Mouse (Mus musculus) R1 (cell line): Measurements from ENCODE around the gene Hecw1.

Source experiments
- DNase-seq: peaks from one replicate; pipeline ENCODE4 v3.0.0-alpha.2; 2018; ENCODE audit warnings: low read depth, low spot score

The Hecw1 gene

DNA sequence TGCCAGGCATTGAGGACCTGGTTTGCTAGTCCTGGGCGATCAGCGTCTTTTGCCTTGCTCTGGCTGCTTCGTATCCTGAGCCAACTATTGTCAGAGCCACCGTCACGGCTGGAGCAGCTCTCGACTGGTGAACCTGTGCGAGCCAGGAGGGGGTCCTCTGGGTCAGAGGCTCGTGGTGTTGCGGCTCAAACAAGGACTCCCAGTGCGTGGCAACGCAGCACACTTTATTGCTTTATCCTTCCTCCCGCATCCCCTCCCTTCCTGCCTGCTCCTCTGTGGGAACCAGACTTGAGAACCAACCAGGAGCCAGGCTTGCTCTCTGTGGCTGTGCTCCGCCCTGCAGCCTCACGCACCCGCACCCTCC lies at the start of gene Hecw1:
Hecw1 (minus strand) TSS at position 323 of the 364 bp plus-strand sequence.
- DNase-seq = peak; percentile 31

DNA sequence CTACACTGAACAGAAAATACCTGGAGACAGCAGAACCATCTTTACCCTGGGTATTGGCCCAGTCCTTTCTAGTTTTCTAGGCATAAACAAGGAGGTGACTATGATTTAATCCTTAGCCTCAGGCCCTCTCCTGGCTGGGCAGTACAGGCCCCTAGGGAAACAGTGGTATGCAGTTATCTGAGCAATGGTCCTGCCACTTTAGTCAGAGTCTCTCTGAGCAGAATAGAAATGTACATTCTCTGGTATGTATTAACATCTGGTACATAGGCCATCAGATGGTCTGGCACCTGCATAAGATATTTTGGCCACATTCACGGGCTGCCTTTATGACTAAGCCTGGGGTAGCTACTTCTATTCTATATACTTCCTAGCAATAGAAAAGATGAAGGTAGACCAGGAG lies 38.3 kb upstream of the Hecw1 start:
- DNase-seq = no peak

DNA sequence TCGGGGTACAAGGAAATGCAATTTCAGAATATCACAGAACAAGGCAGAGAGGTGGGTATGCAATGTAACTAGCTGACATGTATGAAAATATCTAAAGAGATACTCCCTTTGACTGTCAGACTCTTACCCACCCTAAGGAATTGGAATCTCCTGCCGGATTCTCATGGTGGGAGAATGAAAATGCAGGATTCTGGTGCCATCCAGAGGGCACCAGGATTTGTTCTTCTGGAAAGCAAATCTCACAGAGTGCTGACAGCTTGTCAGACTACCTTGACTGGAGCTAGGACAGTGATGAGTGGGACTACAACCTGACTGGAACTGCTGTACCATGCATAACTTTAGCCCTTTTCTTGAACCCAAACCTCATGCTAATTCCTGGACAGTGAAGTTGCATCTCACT lies 29.6 kb upstream of the Hecw1 start:
- no peak for DNase-seq

DNA sequence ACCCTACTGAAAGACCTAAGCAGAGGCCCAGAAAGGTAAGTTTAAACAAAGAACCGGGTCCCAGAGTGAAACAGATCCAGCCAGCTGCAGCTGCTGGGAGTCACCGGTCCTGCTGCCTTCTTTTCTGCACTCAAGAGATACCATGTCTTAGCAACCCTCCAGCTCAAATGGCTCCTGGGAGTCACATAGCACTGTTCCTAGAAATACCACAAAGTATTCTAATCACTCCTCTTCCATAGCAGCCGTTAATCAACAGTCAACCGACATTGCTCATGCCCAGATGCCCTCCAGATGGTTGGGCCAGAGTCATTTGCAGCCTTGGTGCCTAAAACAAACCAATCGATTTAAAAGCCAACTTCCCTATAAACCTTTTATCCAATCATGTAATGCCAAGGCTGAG lies 19.8 kb upstream of the Hecw1 start:
- no peak for DNase-seq

DNA sequence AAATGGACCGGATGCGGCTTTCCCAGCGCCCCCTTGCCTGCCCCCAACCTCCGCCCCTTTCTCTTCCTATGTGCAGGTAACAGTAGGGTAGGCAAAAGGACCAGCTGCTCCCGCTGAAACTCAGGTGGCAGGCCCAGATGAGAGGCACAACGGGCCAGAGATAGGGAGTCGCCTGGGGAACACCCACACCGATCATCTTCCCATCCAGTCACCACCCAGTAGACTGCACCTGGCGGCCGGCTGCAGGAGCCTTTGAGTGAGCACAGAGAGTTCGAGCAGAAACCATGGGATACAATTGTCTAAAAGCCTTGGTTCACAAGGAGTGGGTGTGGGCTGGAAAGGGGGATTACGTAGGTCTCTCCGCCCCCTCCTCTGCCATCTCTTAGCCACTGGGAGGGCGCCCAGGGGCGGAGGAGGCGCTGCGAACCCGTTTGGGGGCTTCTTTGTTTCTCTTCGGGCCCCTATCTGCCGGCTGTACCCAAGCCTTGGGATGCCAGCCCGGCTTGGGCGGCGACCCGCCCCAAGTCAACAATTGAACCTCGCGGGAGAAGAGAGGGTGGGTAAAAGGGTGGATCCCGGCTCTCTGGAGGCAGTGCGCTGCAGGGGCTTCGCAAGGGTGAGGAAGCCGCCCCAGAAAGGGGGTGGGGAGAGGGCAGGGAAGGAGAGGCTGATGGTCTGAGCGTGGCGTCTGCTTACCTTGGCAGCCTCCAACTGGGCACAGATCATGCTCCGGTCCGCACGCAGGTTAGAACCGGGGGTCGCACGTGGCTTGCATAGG lies 711 bp downstream of the Hecw1 start:
- DNase-seq = peak; percentile 88

DNA sequence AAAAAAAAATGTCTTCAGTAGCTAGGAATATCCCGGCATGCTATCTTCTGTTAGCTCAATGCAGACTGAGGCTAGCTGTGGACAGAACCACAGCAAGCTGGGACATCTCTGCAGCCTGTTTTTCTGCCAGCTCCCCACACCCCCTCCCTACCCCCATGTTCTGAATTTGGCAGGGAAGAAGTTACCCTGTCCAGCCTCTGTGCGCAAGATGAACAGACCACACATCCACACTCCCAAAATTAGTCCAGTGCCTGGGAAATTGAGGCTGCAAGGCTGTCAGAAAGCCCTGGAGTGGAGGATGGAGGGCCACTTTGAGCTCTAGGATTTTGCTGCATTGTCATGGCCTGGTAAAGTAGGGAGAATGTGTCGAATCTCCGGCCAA lies 1.3 kb downstream of the Hecw1 start:
- DNase-seq = no peak

DNA sequence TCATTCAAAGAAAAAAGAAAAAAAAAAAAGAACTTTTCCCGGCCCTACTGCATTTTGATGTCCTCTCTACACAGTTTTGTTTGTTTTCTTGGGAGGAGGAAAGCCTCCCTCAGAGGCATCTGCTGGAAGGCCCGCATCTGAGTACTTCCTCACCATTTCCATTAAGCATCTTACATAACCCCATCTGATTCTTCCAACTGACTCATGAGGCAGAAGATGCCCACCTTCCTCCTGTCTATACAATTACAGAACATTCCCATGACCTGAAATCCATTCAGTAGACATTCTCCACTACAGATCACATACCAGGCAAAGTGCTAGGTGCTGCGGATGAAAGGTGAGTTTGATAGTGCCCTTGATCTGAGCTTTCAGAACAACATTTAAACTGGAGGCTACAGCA lies 3.4 kb downstream of the Hecw1 start:
- DNase-seq = no peak

DNA sequence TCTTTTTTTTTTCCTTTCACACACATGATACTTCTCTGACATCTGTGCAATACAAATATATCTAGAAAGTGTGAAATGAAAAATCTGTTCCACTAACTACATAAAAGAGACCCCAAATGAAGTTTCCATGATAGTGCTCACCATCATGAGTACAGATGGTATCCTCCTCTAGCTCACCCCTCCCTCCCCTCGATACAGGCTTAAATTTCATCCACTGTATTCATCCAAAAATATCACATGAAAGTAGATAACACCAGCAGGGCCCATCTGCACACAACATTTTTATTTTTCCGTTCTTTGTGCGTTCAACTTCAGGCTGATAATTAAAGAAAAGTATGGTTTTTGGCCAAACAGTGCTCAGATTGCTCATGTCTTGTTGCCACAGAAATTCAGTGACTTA lies 5.5 kb downstream of the Hecw1 start:
- DNase-seq = no peak

DNA sequence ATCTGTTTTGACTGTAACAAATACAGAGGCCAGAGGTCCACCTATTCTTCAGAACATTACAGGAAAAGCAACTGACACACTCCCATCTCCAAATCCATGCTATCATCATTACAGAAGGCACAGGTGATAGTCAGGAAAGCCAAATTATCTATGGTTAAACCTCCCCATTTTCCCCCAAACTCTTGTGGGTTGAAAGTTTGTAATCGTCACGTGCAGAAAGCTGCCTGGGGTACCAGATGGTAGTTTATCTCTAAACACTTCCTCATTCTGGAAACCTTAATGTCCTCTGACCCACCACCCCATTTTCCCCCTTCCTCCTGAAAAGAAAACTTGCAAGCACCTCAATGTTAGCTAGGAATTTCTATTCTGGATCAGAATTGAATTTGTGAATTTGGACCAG lies 7.9 kb downstream of the Hecw1 start:
- DNase-seq = no peak

DNA sequence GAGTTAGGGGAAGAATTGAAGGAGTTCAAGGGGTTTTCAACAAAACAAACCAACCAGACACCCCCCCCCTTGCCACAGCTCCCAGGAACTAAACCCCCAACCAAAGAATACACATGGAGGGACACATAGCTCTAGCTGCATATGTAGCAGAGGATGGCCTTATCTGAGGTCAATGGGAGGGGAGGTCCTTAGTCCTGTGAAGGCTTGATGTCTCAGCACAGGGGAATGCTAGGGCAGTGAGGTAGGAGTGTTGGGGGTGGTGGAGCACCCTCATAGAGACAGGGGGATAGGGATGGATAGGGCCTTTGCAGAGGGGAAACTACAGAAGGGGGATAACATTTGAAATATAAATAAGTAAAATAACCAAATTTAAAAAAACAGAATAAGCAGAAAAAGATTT lies 9.1 kb downstream of the Hecw1 start:
- no peak for DNase-seq

DNA sequence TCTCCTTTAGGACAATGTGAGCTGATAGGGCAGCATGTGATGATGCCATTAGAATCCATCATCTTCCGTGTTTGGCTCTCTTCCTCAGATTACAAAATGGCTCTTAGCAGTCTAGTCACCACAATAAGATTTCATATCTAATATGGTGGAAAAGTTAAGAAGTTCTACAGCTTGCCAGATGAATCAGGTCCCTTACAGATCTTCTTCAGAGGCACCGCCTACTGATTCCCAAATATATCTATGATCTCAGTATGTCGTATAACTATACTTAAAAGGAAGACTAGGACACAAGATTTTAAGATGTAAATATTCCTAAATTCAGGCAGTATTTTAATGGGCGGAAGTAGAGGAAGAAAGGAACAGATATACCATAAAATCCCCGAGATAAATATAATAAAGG lies 16.3 kb downstream of the Hecw1 start:
- DNase-seq = no peak

DNA sequence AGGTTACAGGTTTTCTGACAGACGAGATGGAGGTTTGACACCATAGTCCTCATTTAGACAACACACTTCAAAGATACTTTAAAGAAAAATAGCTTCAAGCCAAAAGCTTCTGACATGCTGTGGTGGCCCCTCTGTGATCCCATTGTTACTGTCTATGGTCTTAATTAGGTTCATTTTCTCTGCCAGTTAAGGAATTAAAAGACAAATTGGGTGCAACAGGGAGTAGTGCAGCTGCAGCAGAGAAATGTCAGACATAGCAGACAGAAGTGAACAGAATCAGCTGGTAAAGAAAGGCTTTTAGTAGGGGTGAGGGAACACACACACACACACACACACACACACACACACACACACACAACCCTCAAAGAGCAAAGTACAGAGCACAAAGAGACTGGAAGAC lies 22.8 kb downstream of the Hecw1 start:
- DNase-seq = no peak

DNA sequence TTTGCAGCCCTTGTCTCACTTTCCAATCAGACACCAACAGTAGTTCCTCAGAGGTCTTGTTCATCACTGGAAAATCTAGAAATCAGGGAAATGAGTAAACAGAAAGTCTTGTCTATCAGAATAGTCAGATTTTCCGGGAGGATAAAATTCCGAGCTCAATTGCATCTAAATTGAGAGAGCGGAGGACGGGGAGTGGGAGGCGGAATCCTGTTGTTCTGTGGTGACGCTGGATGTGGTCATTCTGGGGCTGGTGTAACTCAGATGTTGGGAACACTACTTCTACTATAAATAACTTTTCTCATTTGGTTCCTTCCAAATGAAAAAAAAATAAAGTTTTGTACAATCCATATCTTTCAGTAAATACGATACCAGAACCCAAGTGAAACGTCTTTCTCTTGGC lies 24.2 kb downstream of the Hecw1 start:
- no peak for DNase-seq

DNA sequence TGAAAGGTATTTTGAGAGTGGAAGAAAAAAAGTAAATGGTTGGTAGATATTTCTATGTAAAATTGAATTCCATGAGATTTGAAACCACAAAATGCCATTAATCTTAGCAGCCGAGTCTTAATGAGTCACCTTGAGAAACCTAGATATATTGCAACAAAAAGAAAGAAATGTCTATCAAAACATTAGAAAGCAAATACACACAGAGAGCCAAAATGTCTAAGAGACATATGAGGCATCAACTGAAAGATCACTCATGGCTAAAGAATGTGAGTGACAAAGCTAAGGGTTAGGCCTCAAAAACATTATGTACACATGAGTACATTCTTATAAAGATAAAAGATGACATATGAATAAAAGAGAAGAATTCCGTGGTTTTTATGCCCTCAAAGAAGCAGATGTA lies 26.1 kb downstream of the Hecw1 start:
- DNase-seq = no peak

DNA sequence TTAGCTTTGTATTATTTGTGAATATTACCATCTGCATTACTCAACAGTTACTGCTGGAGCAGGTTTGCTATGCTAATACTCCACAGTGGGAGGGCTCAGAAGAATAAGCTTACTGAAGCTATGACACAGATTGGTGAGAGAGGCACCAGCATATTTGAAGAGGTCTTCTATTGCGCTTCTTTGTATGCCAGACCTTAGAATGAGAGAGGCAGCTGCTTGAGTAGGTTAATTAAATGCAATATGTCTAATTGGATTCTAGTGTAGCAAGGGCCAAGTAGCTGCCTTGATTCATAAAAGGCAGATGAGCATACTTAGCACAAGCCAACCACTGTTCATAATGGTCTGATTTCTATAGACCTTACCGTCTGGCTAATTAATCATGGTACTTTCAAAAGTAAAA lies 35.2 kb downstream of the Hecw1 start:
- DNase-seq = no peak

DNA sequence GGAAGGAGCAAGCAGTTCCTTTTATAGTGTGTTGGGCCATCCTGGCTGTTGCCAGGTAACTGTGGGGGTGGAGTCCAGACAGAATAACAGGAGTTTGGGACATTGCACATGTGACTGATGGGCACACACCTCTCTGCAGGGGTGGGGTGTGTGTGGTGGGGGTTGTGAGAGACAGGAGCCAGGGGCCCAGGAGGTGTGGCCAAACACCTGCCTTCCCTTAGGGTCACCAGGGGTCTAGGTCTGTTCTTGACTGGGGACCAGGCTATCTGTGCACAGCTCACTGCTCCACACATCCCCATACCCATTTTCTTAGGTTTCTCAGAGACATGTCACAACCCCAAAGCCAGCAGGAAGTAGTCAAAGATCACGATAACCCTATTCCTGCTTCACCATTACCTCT lies 51.9 kb downstream of the Hecw1 start:
- peak; percentile 9 for DNase-seq

DNA sequence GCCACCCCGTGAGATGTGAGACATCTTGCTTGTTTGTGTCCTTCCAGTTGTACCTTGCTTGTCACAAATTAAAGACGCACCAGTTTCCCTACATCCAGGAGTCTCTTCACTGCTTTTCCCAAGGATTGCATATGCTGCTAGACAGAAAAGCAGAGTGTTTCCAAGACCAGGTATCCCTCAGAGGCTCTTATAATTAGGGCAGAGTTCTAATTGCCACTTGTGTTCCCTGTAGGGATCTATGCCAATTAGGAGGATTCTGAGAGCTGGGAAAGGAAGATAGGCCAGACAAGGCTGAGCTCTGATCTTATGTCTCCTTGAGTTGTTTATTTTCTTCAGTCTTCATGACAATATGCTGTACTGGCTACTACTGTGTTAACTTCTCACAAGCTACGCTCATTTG lies 55.5 kb downstream of the Hecw1 start:
- no peak for DNase-seq

DNA sequence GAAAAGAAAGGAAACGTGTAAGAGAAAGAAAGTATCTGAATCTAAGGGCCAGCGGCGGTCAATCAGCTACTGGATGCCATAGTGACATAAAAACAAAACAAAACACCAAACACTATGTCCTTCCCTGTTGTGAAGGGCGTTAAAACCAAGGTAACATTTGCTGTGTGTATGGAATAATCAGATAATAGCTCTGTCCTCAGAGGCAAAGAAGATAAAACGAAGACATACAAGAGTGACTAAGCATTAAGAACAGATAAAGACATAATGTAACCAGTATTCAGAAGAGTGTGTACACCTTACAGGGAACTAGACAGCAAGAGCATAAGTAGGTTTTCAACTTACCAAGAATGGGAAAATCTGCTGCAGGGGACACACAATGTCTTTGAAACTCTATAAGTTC lies 62.0 kb downstream of the Hecw1 start:
- no peak for DNase-seq

DNA sequence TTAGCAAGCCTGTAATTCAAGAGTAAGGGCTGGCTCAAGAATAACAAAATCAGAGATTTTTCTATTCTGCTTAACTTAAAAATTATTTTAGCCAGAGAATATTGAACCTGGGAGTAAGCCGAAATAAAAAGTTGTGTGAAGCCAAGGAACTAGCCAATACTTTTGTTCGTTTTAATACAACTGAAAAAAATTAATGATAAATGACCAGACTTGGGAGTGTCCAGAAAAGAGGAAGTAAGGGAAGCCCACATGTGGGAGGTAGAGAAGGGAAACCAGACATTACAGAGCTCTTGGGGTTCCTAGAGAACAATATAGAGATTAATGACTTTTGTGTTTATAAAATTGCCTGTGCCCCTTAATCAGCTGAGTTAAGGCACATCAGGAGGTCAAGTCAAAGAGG lies 66.0 kb downstream of the Hecw1 start:
- no peak for DNase-seq

DNA sequence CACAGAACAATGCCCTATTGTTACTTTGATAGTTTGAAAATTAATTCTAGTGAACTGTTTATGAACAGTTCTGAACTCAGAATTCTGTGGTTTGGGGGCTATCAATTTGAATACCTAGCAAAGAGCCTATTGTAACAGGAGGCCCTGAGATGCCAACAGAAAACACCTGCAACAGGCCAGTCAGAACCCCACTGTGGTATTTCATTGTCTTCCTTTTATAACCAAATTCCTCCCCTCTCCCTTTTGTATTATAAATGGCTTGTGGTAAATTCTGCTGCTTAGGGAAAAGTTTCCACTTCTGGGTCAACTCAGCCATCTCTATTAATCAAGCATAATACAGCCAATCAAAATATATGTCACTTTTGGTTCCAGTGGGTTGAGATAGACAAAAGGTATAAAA lies 83.5 kb downstream of the Hecw1 start:
- DNase-seq = peak; percentile 83

DNA sequence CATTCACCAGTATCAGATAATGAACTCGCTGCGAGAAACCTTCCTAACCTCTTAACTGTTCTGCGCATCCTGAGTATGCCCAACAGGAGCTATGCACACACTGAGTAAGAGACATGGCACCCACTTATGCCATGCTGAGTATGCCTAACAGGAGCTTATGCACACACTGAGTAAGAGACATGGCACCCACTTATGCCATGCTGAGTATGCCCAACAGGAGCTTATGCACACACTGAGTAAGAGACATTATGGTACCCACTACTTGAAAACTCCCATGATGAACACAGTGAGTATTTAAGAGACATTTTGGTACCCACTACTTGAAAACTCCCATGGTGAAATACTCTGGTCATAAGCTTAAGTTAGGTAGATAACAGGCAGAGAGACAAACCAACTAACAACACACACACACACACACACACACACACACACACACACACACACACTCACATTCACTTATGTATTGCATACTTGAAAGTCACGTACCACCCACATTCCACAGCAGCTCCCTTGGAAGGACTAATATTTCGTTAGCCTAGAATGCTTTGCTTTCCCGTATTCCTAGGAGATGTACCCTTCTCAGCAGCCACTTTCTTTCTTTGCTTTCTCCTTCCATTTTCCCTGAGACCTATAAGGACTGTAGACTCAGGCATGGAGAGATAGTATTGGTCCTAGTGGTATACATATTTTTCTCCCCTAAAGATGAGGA lies 94.0 kb downstream of the Hecw1 start:
- DNase-seq = no peak

DNA sequence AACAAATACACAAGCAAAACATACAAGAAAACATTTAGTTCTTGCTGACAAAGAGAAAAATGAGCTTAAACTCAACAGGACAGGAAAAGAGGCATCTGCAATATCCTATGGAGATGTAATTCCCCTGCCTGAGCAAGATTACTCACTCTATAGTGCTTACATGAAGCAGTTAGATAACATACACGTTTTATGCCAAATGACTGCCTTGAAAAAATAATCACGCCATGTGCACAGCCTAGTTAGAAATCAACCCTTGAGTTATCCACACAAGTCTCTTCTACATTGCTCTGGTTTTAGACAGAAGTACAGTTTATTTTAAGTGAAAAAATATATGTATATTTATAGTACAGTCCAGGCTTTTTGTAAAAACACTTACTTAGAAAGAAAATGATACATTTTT lies 98.2 kb downstream of the Hecw1 start:
- no peak for DNase-seq

DNA sequence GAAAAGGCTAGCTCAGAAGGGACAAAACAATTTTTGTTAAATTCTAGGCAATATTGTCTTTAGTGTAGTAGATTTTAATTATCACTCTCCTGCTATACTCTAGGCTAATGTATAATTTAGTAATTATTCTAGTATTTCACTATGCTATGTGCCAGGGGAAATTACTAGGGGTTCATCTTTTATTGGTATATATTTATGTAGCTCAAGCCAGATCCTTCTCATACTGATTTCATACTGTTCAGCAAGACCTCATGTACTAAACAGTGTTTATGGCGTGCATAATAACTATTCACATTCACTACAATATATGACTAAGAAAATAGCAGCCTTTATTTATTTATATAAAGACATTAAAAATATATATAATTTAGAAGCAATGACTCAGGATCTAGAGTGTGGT lies 109.6 kb downstream of the Hecw1 start:
- no peak for DNase-seq

DNA sequence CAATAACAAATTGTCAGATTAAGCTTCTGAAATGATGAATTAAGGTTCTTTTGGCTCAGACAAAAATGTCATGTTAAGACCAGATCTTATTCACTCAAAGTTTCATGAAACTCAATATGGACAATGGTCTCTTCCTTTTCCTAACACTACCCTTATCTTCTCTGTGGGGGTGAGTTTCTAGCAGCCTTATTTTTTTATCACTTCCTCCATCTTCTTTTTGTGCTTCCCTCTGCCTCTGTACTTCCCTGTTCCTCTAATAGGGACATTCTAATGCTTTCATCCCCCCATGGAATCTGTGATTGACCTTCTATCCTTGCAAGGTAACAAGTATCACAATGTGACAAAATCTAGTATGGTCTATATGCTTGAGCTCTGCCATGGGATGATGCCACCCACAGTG lies 148.6 kb downstream of the Hecw1 start:
- DNase-seq = no peak
